In genomic region chr6:101377167-101377934, GRCm38 (mm10) we compare ENCODE assay signal across 8 mouse cellular contexts. TPM values are rescaled to one million over a fixed set of nuclear protein-coding genes. Genes with fewer than 3 reads are reported as not detected.
DNase-seq lines count a peak whose midpoint lies in the region; TF ChIP-seq lines count a peak whose summit lies in the region.

Gene Pdzrn3, minus strand, starts transcription at chr6:101377897.

- no peak for TF ChIP-seq POLR2A in ES-Bruce4 (IDR thresholded peaks at IDR 0.05; ENCODE audit: insufficient read depth, low read length)

- H3K4me3 ChIP-seq in ES-Bruce4 (ENCODE audit: low read depth, low read length): peak within 1 kb of the TSS; percentile 57

- H3K36me3 ChIP-seq in ES-Bruce4 (ENCODE audit: control insufficient read depth, insufficient read depth, low read length, poor library complexity, severe bottlenecking): no peaks in the 10 kb centered on the region

- H3K27me3 ChIP-seq in ES-Bruce4 (ENCODE audit: control insufficient read depth, insufficient read depth, low read length, poor library complexity, severe bottlenecking): peaks cover 2% of the 10 kb centered on the region; the same call in 1 of the 2 replicates

- H3K4me1 ChIP-seq in ES-Bruce4 (ENCODE audit: control insufficient read depth, insufficient read depth, low read length): no peaks in the 10 kb centered on the region

- H3K9ac ChIP-seq in ES-Bruce4 (ENCODE audit: low read depth, poor library complexity, severe bottlenecking): peak within 1 kb of the TSS; percentile 31

- no peaks in the 10 kb centered on the region for H3K9me3 ChIP-seq in ES-Bruce4 (replicated peaks; ENCODE audit: control insufficient read depth, insufficient read depth, low read length, poor library complexity, severe bottlenecking)

- TF ChIP-seq EP300 in ES-Bruce4 (IDR thresholded peaks at IDR 0.05; ENCODE audit: insufficient read depth, low read depth, low read length): no peak

- DNase-seq in adrenal gland, postnatal 25 days: peak; percentile 65
- DNase-seq in forelimb bud, embryonic 11.5 days (ENCODE audit: low read depth, low spot score): peak; percentile 81
- peak; percentile 71 for DNase-seq in heart, postnatal 4 days
- peak; percentile 19 to 26 for DNase-seq in layer of hippocampus, postnatal 25 days (ENCODE audit: extremely low spot score in 1 of 2, low spot score in 1 of 2)
- DNase-seq in lung, postnatal 14 days: peak; percentile 44
- peak; percentile 78 for DNase-seq in right cerebral cortex, adult 18-20 months
- no peak for DNase-seq in spleen, adult 12 weeks (ENCODE audit: low spot score)

- no peak within 1 kb of the TSS for H3K27ac ChIP-seq in ES-Bruce4 (ENCODE audit: insufficient read depth, low read length)

- TF ChIP-seq CTCF in ES-Bruce4 (IDR thresholded peaks at IDR 0.05; ENCODE audit: low read depth, low read length): no peak

RNA-seq across cellular contexts. Expression of gene Pdzrn3, which starts in this region (rescaled TPM):
- polyA plus RNA-seq in ES-Bruce4 (2011; ENCODE audit: insufficient read depth, insufficient read length, low read depth, missing spikeins): 2.5 and 3.1 TPM in 2 replicates
- total RNA-seq in adrenal gland, postnatal 25 days (2021): 16.6 and 22.2 TPM in 2 replicates
- total RNA-seq in heart, postnatal 4 days (2021): 10 to 100 TPM; 62.6 to 68.3 TPM
- total RNA-seq in layer of hippocampus, postnatal 25 days (2021): 1 to 10 TPM; 8.4 to 9.9 TPM
